Mouse (Mus musculus): ENCODE measurements around the gene Ackr4. TPM values are rescaled to one million over a fixed set of nuclear protein-coding genes. Genes with fewer than 3 reads are reported as not detected.

Ackr4 gene
- polyA plus RNA-seq, 1 experiment from 2014 or later = 1.6 TPM

GRCm38 (mm10) chr9:104102901-104103300 is 23.8 kb downstream of the Ackr4 start:
- Histone ChIP-seq H3K36me3 (no peaks in the 10 kb centered on the region), H3K4me1 (replicated peaks) (no peaks in the 10 kb centered on the region), H3K9me3 (no peaks in the 10 kb centered on the region), H3K27me3 (no peaks in the 10 kb centered on the region), H3K4me3 (no peak overlapping the region), H3K27ac (replicated peaks) (no peak overlapping the region), H3K4me2 (no peak overlapping the region), H3K9ac (no peak overlapping the region)
- no peak for ATAC-seq (ENCODE audit: low FRiP score, low read depth)
- WGBS = 30% methylated on average over 2 of the region's 2 CpGs

- no peaks in the 10 kb centered on the region for H3K9me3 ChIP-seq
- no peak overlapping the region for H3K4me2 ChIP-seq
- no peak for ATAC-seq (ENCODE audit: low FRiP score, low read depth)
- no peak overlapping the region for H3K9ac ChIP-seq
- WGBS = 40% methylated on average over 6 of the region's 6 CpGs
- H3K27ac ChIP-seq (replicated peaks) = no peak overlapping the region
- no peak overlapping the region for H3K4me3 ChIP-seq
- no peaks in the 10 kb centered on the region for H3K27me3 ChIP-seq
- H3K4me1 ChIP-seq (replicated peaks) = no peaks in the 10 kb centered on the region
- H3K36me3 ChIP-seq = no peaks in the 10 kb centered on the region
Observed at GRCm38 (mm10) chr9:104102301-104102700, 24.4 kb downstream of the Ackr4 start.

GRCm38 (mm10) chr9:104101458-104101857 is 25.3 kb downstream of the Ackr4 start:
- WGBS = 26% methylated on average over 3 of the region's 3 CpGs
- Histone ChIP-seq H3K36me3 (no peaks in the 10 kb centered on the region), H3K4me3 (no peak overlapping the region), H3K9ac (no peak overlapping the region), H3K4me2 (no peak overlapping the region), H3K9me3 (no peaks in the 10 kb centered on the region), H3K27me3 (no peaks in the 10 kb centered on the region), H3K27ac (replicated peaks) (no peak overlapping the region), H3K4me1 (replicated peaks) (no peaks in the 10 kb centered on the region)
- no peak for ATAC-seq (ENCODE audit: low FRiP score, low read depth)

GRCm38 (mm10) chr9:104100822-104101221 is 25.9 kb downstream of the Ackr4 start:
- no peaks in the 10 kb centered on the region for H3K4me1 ChIP-seq (replicated peaks)
- 56% methylated on average over 7 of the region's 7 CpGs for WGBS
- no peaks in the 10 kb centered on the region for H3K9me3 ChIP-seq
- H3K27me3 ChIP-seq = no peaks in the 10 kb centered on the region
- no peak for ATAC-seq (ENCODE audit: low FRiP score, low read depth)
- H3K4me3 ChIP-seq = no peak overlapping the region
- no peak overlapping the region for H3K9ac ChIP-seq
- H3K27ac ChIP-seq (replicated peaks) = no peak overlapping the region
- H3K4me2 ChIP-seq = no peak overlapping the region
- no peaks in the 10 kb centered on the region for H3K36me3 ChIP-seq

GRCm38 (mm10) chr9:104099060-104099459 is 27.7 kb downstream of the Ackr4 start:
- H3K27ac ChIP-seq (replicated peaks) = no peak overlapping the region
- H3K9ac ChIP-seq = no peak overlapping the region
- no peak overlapping the region for H3K4me2 ChIP-seq
- H3K27me3 ChIP-seq = no peaks in the 10 kb centered on the region
- H3K4me1 ChIP-seq (replicated peaks) = no peaks in the 10 kb centered on the region
- ATAC-seq (ENCODE audit: low FRiP score, low read depth) = no peak
- H3K4me3 ChIP-seq = no peak overlapping the region
- no peaks in the 10 kb centered on the region for H3K36me3 ChIP-seq
- H3K9me3 ChIP-seq = no peaks in the 10 kb centered on the region
- WGBS = 94% methylated on average over 11 of the region's 11 CpGs

- Histone ChIP-seq H3K4me2 (no peak overlapping the region), H3K4me3 (no peak overlapping the region), H3K36me3 (no peaks in the 10 kb centered on the region), H3K9me3 (no peaks in the 10 kb centered on the region), H3K9ac (no peak overlapping the region), H3K27ac (replicated peaks) (no peak overlapping the region), H3K27me3 (no peaks in the 10 kb centered on the region), H3K4me1 (replicated peaks) (no peaks in the 10 kb centered on the region)
- WGBS = 84% methylated on average over 5 of the region's 5 CpGs
- no peak for ATAC-seq (ENCODE audit: low FRiP score, low read depth)
Observed at GRCm38 (mm10) chr9:104098256-104098655, 28.5 kb downstream of the Ackr4 start.

- Histone ChIP-seq H3K9ac (no peak overlapping the region), H3K27ac (replicated peaks) (no peak overlapping the region), H3K4me1 (replicated peaks) (no peaks in the 10 kb centered on the region), H3K36me3 (no peaks in the 10 kb centered on the region), H3K4me3 (no peak overlapping the region), H3K9me3 (no peaks in the 10 kb centered on the region), H3K4me2 (no peak overlapping the region), H3K27me3 (no peaks in the 10 kb centered on the region)
- no peak for ATAC-seq (ENCODE audit: low FRiP score, low read depth)
- 96% methylated on average over 5 of the region's 5 CpGs for WGBS
Observed at GRCm38 (mm10) chr9:104092945-104093344, 33.8 kb downstream of the Ackr4 start.

GRCm38 (mm10) chr9:104088555-104088954 is 38.2 kb downstream of the Ackr4 start:
- ATAC-seq (ENCODE audit: low FRiP score, low read depth) = no peak
- H3K4me2 ChIP-seq = no peak overlapping the region
- H3K4me3 ChIP-seq = no peak overlapping the region
- H3K4me1 ChIP-seq (replicated peaks) = no peaks in the 10 kb centered on the region
- no peak overlapping the region for H3K9ac ChIP-seq
- no peaks in the 10 kb centered on the region for H3K9me3 ChIP-seq
- H3K27ac ChIP-seq (replicated peaks) = peak overlapping the region; percentile 45; the same call in 1 of the 2 replicates
- WGBS = 53% methylated on average over 8 of the region's 8 CpGs
- H3K27me3 ChIP-seq = no peaks in the 10 kb centered on the region
- 0 out of 2 replicates have a peak, but pooled peaks cover 5% of the 10 kb centered on the region for H3K36me3 ChIP-seq

GRCm38 (mm10) chr9:104085730-104086429 is 40.9 kb downstream of the Ackr4 start:
- Histone ChIP-seq H3K27ac (replicated peaks) (no peak overlapping the region), H3K9me3 (no peaks in the 10 kb centered on the region), H3K4me3 (no peak overlapping the region), H3K4me1 (replicated peaks) (no peaks in the 10 kb centered on the region), H3K4me2 (no peak overlapping the region), H3K27me3 (no peaks in the 10 kb centered on the region), H3K36me3 (0 out of 2 replicates have a peak, but pooled peaks cover 5% of the 10 kb centered on the region), H3K9ac (no peak overlapping the region)
- no peak for ATAC-seq (ENCODE audit: low FRiP score, low read depth)
- WGBS = 65% methylated on average over 4 of the region's 4 CpGs

GRCm38 (mm10) chr9:104080038-104080437 is 46.7 kb downstream of the Ackr4 start:
- Histone ChIP-seq H3K4me1 (replicated peaks) (no peaks in the 10 kb centered on the region), H3K4me2 (no peak overlapping the region), H3K9ac (no peak overlapping the region), H3K9me3 (no peaks in the 10 kb centered on the region), H3K27ac (replicated peaks) (no peak overlapping the region), H3K36me3 (0 out of 2 replicates have a peak, but pooled peaks cover 5% of the 10 kb centered on the region), H3K4me3 (no peak overlapping the region), H3K27me3 (no peaks in the 10 kb centered on the region)
- ATAC-seq (ENCODE audit: low FRiP score, low read depth) = no peak
- whole genome bisulfite sequencing = 86% methylated on average over 3 of the region's 3 CpGs

GRCm38 (mm10) chr9:104079379-104079778 is 47.4 kb downstream of the Ackr4 start:
- Histone ChIP-seq H3K9me3 (no peaks in the 10 kb centered on the region), H3K36me3 (0 out of 2 replicates have a peak, but pooled peaks cover under 1% of the 10 kb centered on the region), H3K9ac (no peak overlapping the region), H3K4me3 (no peak overlapping the region), H3K27me3 (no peaks in the 10 kb centered on the region), H3K4me1 (replicated peaks) (no peaks in the 10 kb centered on the region), H3K4me2 (no peak overlapping the region), H3K27ac (replicated peaks) (no peak overlapping the region)
- ATAC-seq (ENCODE audit: low FRiP score, low read depth) = no peak
- WGBS = 60% methylated on average over 5 of the region's 5 CpGs

GRCm38 (mm10) chr9:104078780-104079179 is 48.0 kb downstream of the Ackr4 start:
- Histone ChIP-seq H3K9ac (no peak overlapping the region), H3K36me3 (no peaks in the 10 kb centered on the region), H3K27ac (replicated peaks) (no peak overlapping the region), H3K9me3 (no peaks in the 10 kb centered on the region), H3K4me3 (no peak overlapping the region), H3K4me1 (replicated peaks) (no peaks in the 10 kb centered on the region), H3K4me2 (no peak overlapping the region), H3K27me3 (no peaks in the 10 kb centered on the region)
- ATAC-seq (ENCODE audit: low FRiP score, low read depth) = no peak
- WGBS = 100% methylated on average over 1 of the region's 1 CpGs

- no peak overlapping the region for H3K4me3 ChIP-seq
- H3K9me3 ChIP-seq = no peaks in the 10 kb centered on the region
- H3K27me3 ChIP-seq = no peaks in the 10 kb centered on the region
- WGBS = 75% methylated on average over 2 of the region's 2 CpGs
- no peaks in the 10 kb centered on the region for H3K4me1 ChIP-seq (replicated peaks)
- H3K9ac ChIP-seq = no peak overlapping the region
- no peaks in the 10 kb centered on the region for H3K36me3 ChIP-seq
- H3K27ac ChIP-seq (replicated peaks) = no peak overlapping the region
- no peak for ATAC-seq (ENCODE audit: low FRiP score, low read depth)
- no peak overlapping the region for H3K4me2 ChIP-seq
Observed at GRCm38 (mm10) chr9:104075808-104076207, 50.9 kb downstream of the Ackr4 start.
